Mouse (Mus musculus) lung, postnatal 0 days (tissue): ENCODE measurements at regions not wholly inside any gene's neighbourhood (a gene's known extent, or its start where the extent isn't known, plus 50 kb on each side); places are given as distances from the start of the nearest gene placed in this dataset.

Source experiments
- ATAC-seq: fragments of 200-750 bp; cut with Nextera tagmentation; 2 replicates; pipeline ENCODE4 v1.8.0; 2017; ENCODE audit warnings: moderate library complexity
- DNase-seq: peaks from one replicate; pipeline ENCODE4 v3.0.0-alpha.2; 2016; ENCODE audit warnings: low spot score
- H3K27ac ChIP-seq: fragments of 300-500 bp; sonication (generic); 2 replicates; pipeline ENCODE4 v1.5.1; 2014; ENCODE audit warnings: antibody characterized with exemption, mild to moderate bottlenecking, low read length, mixed read lengths
- H3K27me3 ChIP-seq: fragments of 300-500 bp; sonication (generic); replicated peaks from 2 replicates; pipeline ENCODE4 v1.6.1; 2014; ENCODE audit warnings: low read length, mixed read lengths; ENCODE audit not compliant: insufficient read depth
- H3K36me3 ChIP-seq: fragments of 300-500 bp; sonication (generic); 2 replicates; pipeline ENCODE4 v1.6.1; 2014; ENCODE audit warnings: low read length, mixed read lengths; ENCODE audit not compliant: insufficient read depth
- H3K4me1 ChIP-seq: fragments of 300-500 bp; sonication (generic); 2 replicates; pipeline ENCODE4 v1.6.1; 2014; ENCODE audit warnings: antibody characterized with exemption, low read depth, low read length, mixed read lengths; ENCODE audit not compliant: insufficient read depth
- H3K4me2 ChIP-seq: fragments of 300-500 bp; sonication (generic); replicated peaks from 2 replicates; pipeline ENCODE4 v1.6.1; 2014; ENCODE audit warnings: low read depth, mild to moderate bottlenecking, low read length, moderate library complexity, mixed read lengths
- H3K4me3 ChIP-seq: fragments of 300-500 bp; sonication (generic); 2 replicates; pipeline ENCODE4 v1.5.1; 2014; ENCODE audit warnings: low read depth, low read length
- H3K9ac ChIP-seq: fragments of 300-500 bp; sonication (generic); replicated peaks from 2 replicates; pipeline ENCODE4 v1.6.1; 2014; ENCODE audit warnings: low read depth, mild to moderate bottlenecking
- H3K9me3 ChIP-seq: fragments of 300-500 bp; sonication (generic); 2 replicates; pipeline ENCODE4 v1.6.1; 2016; ENCODE audit warnings: low read length, mixed read lengths
- CTCF ChIP-seq: IDR thresholded peaks from 2 replicates; pipeline ENCODE4 v1.5.1; 2016; ENCODE audit warnings: antibody characterized with exemption, mild to moderate bottlenecking
- EP300 ChIP-seq: IDR thresholded peaks from 2 replicates; pipeline ENCODE4 v1.6.1; 2016; ENCODE audit warnings: antibody characterized with exemption, mild to moderate bottlenecking, control low read depth
- WGBS: fragments of 180-500 bp; shearing (Covaris S2); extraction: QIAGEN DNeasy Blood & Tissue Kit; methylation state at CpG from one replicate; pipeline ENCODE4 v1.1.7; 2014; 5-methylcytosine and 5-hydroxymethylcytosine counted together

DNA sequence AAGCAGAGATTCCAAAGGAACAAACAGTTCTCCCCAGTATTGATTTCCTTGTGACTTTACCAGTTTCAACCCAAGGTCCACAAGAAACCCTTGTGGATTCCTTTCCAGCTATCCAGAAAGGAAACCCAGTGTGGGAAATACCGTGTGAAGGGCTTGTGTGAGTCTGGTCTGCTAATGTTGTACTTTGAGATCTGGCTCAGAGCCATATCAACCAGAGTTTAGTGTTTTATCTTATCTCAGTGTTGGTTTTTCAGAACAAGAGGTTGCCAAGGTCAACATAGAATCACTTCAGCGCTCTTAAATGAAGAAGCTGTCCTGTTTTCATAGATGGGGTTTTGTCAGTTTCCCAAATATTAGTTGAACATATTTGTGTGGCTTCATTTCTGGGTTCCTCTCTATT is 88.1 kb downstream of the Pctp start:
- no peak overlapping the region for H3K27ac ChIP-seq
- no peak overlapping the region for H3K4me2 ChIP-seq
- no peaks in the 10 kb centered on the region for H3K9me3 ChIP-seq
- no peaks in the 10 kb centered on the region for H3K4me1 ChIP-seq
- H3K27me3 ChIP-seq = no peaks in the 10 kb centered on the region
- no peak overlapping the region for H3K9ac ChIP-seq
- H3K4me3 ChIP-seq = no peak overlapping the region
- ATAC-seq = no peak
- no peak for DNase-seq
- 24% methylated on average over 2 of the region's 2 CpGs for WGBS
- TF ChIP-seq EP300 = no peak
- no peak for TF ChIP-seq CTCF
- H3K36me3 ChIP-seq = no peaks in the 10 kb centered on the region

DNA sequence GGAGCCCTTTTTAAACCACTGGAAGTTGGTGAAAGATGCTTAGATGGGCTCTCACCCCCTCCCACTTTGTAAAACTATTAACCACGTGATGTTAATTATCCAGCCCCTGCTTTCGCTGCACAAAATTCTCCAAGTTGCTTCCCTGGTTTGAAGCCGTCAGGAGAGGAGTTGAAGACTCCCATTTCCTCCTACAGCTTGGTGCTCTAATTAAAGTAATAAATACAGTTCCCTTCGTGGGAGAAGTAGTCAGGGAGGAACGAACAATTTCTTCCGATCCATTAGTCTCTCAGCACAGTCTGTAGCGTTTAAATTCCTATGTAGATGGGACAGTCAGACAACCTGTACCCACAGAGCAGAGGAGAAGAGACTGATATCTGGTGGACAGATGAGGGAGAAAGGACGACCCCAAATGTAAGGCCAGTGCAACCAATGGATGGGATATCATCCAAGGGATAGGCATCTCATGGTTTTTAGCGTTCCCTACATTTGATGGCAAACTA is 101.4 kb downstream of the Pctp start:
- TF ChIP-seq EP300 = no peak
- Histone ChIP-seq H3K4me2 (no peak overlapping the region), H3K36me3 (no peaks in the 10 kb centered on the region), H3K4me3 (no peak overlapping the region), H3K9me3 (no peaks in the 10 kb centered on the region), H3K27me3 (no peaks in the 10 kb centered on the region), H3K4me1 (no peaks in the 10 kb centered on the region), H3K9ac (no peak overlapping the region), H3K27ac (no peak overlapping the region)
- ATAC-seq (no peak), DNase-seq (no peak)
- 77% methylated on average over 9 of the region's 9 CpGs for WGBS

DNA sequence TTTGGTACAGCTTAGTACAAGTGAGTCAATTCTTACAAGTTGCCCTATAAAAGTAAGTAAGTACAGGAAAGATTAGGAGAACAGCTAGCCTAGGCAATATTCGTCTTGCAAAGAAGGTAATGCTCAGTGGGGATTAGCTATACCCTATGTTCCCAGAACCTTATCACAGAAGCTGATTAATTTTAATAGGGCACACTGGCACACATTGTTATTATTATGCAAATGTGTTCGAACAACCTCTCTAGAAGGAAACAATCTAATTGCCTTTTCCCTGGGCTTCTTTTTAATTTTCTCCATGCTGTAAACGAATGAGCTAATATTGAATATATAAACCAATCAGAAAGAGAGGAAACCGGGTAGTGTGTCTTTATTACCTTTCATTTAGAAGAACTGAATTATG is 104.2 kb downstream of the Pctp start:
- Histone ChIP-seq H3K9ac (no peak overlapping the region), H3K4me2 (no peak overlapping the region), H3K4me3 (no peak overlapping the region), H3K36me3 (no peaks in the 10 kb centered on the region), H3K9me3 (no peaks in the 10 kb centered on the region), H3K27ac (no peak overlapping the region), H3K4me1 (no peaks in the 10 kb centered on the region), H3K27me3 (no peaks in the 10 kb centered on the region)
- TF ChIP-seq CTCF (no peak), EP300 (no peak)
- WGBS = 81% methylated on average over 4 of the region's 4 CpGs
- DNase-seq = no peak
- ATAC-seq = no peak

DNA sequence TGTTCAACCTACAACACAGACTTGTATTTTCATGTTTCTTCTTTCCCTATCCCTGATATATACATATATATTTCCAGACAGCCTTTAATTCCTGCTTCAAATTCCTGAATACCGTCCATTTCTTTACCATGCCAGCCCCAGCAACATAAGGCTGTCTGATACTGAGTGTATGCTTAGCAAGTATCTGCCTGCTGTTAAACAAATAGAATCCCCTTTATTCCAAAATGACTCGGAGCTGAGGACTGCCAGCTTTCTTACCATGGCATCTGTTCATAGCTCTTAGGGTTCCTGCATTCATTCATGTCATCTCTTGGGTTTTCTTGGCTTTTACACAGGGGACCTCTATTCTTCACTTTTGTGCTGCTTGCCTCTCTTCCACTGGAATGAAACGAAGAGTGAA is 105.8 kb downstream of the Pctp start:
- Histone ChIP-seq H3K9ac (no peak overlapping the region), H3K4me3 (no peak overlapping the region), H3K36me3 (no peaks in the 10 kb centered on the region), H3K27ac (no peak overlapping the region), H3K4me2 (no peak overlapping the region), H3K4me1 (no peaks in the 10 kb centered on the region), H3K9me3 (no peaks in the 10 kb centered on the region), H3K27me3 (no peaks in the 10 kb centered on the region)
- TF ChIP-seq CTCF (no peak), EP300 (no peak)
- DNase-seq = no peak
- ATAC-seq = no peak
- 52% methylated on average over 3 of the region's 3 CpGs for WGBS

DNA sequence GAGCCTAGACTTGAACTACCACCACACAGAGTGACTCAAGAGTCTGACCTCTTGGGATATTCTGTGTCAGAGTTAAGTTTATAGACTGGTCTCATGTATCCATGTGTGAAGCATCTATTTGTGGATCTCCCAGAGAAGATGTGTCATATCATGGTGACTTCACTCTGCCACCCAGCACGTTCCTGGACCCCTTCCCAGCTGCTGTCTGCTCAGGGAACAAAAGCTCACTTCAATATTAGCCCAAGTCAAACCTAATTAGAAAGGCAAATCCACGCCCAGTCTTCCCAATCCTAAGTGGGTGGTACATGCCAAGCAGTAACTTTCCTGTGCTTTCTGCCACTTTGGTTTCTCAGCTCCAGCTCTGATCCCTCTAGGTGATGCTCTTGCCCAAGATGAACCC is 94.1 kb upstream of the Ankfn1 start:
- TF ChIP-seq CTCF (no peak), EP300 (no peak)
- WGBS = 45% methylated on average over 2 of the region's 2 CpGs
- Histone ChIP-seq H3K4me3 (no peak overlapping the region), H3K27ac (no peak overlapping the region), H3K9ac (no peak overlapping the region), H3K9me3 (no peaks in the 10 kb centered on the region), H3K27me3 (no peaks in the 10 kb centered on the region), H3K36me3 (no peaks in the 10 kb centered on the region), H3K4me2 (no peak overlapping the region), H3K4me1 (no peaks in the 10 kb centered on the region)
- ATAC-seq = no peak
- DNase-seq = no peak

DNA sequence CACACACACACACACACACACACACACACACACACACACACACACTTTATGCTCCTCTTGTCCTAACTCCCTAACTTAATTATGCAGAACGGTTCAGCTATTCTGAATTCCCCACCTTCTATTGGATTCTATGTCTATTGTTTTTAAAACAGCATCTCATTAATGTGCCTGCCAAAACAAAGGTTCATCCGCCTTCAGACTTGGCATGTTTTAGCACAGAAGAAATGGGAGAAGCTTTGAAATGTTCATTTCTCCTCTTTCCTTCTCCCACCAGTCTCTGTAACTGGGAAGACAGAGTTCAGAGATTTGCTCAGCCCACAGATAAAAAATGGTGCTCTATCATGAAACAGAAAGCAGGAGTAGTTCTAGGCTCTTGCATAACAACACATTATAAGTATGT is 90.1 kb upstream of the Ankfn1 start:
- ATAC-seq (no peak), DNase-seq (no peak)
- H3K4me2 ChIP-seq = no peak overlapping the region
- H3K27ac ChIP-seq = no peak overlapping the region
- no peak overlapping the region for H3K4me3 ChIP-seq
- no peaks in the 10 kb centered on the region for H3K9me3 ChIP-seq
- TF ChIP-seq EP300 (no peak), CTCF (no peak)
- no peaks in the 10 kb centered on the region for H3K4me1 ChIP-seq
- H3K9ac ChIP-seq = no peak overlapping the region
- no peaks in the 10 kb centered on the region for H3K27me3 ChIP-seq
- WGBS = 74% methylated on average over 2 of the region's 2 CpGs
- H3K36me3 ChIP-seq = no peaks in the 10 kb centered on the region

DNA sequence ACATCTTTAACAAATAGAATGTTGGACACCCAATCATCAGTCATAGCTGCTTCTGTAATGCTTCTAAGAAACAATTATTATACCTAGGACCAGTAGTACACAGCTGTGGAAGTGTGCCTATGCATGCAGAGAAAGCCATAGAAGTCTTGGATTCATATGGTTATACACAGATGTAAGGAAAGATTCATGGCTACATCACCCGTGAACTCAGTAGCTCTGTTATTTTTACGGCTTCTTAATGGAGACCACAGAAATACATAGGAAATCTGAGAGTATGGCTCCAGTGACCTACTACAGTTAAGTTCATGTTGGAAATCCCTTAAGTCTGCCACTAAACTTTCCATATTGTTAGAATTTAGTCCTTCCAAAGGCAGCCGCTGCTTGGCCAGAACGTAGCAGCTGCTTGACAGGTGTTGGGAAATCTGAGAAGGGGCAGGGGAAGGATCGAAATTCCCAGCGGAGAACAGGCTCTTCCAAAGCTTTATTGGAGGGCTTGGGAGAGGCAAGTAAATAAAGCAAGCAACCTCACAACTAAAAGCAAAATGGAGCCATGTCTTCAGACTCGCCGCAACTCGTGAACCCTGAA is 78.8 kb upstream of the Ankfn1 start:
- no peak for ATAC-seq
- 47% methylated on average over 9 of the region's 9 CpGs for WGBS
- no peaks in the 10 kb centered on the region for H3K36me3 ChIP-seq
- H3K27me3 ChIP-seq = no peaks in the 10 kb centered on the region
- no peaks in the 10 kb centered on the region for H3K9me3 ChIP-seq
- H3K9ac ChIP-seq = no peak overlapping the region
- no peaks in the 10 kb centered on the region for H3K4me1 ChIP-seq
- H3K4me3 ChIP-seq = no peak overlapping the region
- no peak for DNase-seq
- H3K4me2 ChIP-seq = no peak overlapping the region
- TF ChIP-seq CTCF (no peak), EP300 (no peak)
- no peak overlapping the region for H3K27ac ChIP-seq
